Mouse (Mus musculus) right cerebral cortex, postnatal 10 days (tissue): Measurements from ENCODE around the gene Cstl1.
"Not testable (repeated sequence)": the region's sequence is repeated elsewhere in the genome, so short reads cannot be mapped to it uniquely, and the experiment has no call there.

Source experiments
- DNase-seq, 2 experiments: peaks; one replicate each; pipeline ENCODE4 v3.0.0; 2021; ENCODE audit warnings: low spot score in 2 of 2

The Cstl1 gene

GRCm38 (mm10) chr2:148750058-148750457, at the start of gene Cstl1:
Gene Cstl1, plus strand, starts transcription at chr2:148750358.
- no peak for DNase-seq

GRCm38 (mm10) chr2:148706409-148707201, 43.6 kb upstream of the Cstl1 start:
- no peak for DNase-seq

- DNase-seq, result no peak
Measured at GRCm38 (mm10) chr2:148707202-148707530, 43.0 kb upstream of the Cstl1 start.

GRCm38 (mm10) chr2:148712326-148712725, 37.8 kb upstream of the Cstl1 start:
- DNase-seq, result no peak

GRCm38 (mm10) chr2:148717072-148717471, 33.1 kb upstream of the Cstl1 start:
- no peak for DNase-seq

- DNase-seq, result no peak
Measured at GRCm38 (mm10) chr2:148719271-148719995, 30.7 kb upstream of the Cstl1 start.

- DNase-seq, result peak; percentile 39 to 49
Measured at GRCm38 (mm10) chr2:148731614-148732326, 18.4 kb upstream of the Cstl1 start.

- peak; percentile 97 to 98 for DNase-seq
Measured at GRCm38 (mm10) chr2:148732327-148733000, 17.7 kb upstream of the Cstl1 start, which contains the start of gene Napb. Gene Napb, minus strand, starts transcription at chr2:148732467.

GRCm38 (mm10) chr2:148743001-148743400, 7.2 kb upstream of the Cstl1 start:
- peak; percentile 60 to 74 for DNase-seq

- DNase-seq, result no peak
Measured at GRCm38 (mm10) chr2:148743846-148744407, 6.2 kb upstream of the Cstl1 start.

- DNase-seq, result peak; percentile 82 to 83
Measured at GRCm38 (mm10) chr2:148751893-148752813, 2.0 kb downstream of the Cstl1 start.

- no peak for DNase-seq
Measured at GRCm38 (mm10) chr2:148754310-148754846, 4.2 kb downstream of the Cstl1 start.

GRCm38 (mm10) chr2:148763648-148764388, 13.7 kb downstream of the Cstl1 start:
- DNase-seq, result no peak

GRCm38 (mm10) chr2:148771397-148771796, 21.2 kb downstream of the Cstl1 start, which contains the start of gene Cst11:
Gene Cst11, minus strand, starts transcription at chr2:148771497.
- DNase-seq, result not testable (repeated sequence)

- no peak for DNase-seq
Measured at GRCm38 (mm10) chr2:148781709-148782108, 31.6 kb downstream of the Cstl1 start, which contains the start of gene 8030411F24Rik. Gene 8030411F24Rik, plus strand, starts transcription at chr2:148782009.

GRCm38 (mm10) chr2:148789142-148789541, 39.0 kb downstream of the Cstl1 start, which contains the start of gene Cst12:
Gene Cst12, plus strand, starts transcription at chr2:148789361.
- peak in 1 of 2 experiments; percentile 22 for DNase-seq

- DNase-seq, result no peak
Measured at GRCm38 (mm10) chr2:148798485-148798884, 48.3 kb downstream of the Cstl1 start, which contains the start of gene Cst8. Gene Cst8, plus strand, starts transcription at chr2:148798785.

- no peak for DNase-seq
Measured at GRCm38 (mm10) chr2:148801491-148801921, 51.3 kb downstream of the Cstl1 start.
